Mouse (Mus musculus): ENCODE data around the gene Enthd1.
"Not testable (repeated sequence)": the region's sequence is repeated elsewhere in the genome, so short reads cannot be mapped to it uniquely, and the experiment has no call there.

Gene Enthd1

DNA sequence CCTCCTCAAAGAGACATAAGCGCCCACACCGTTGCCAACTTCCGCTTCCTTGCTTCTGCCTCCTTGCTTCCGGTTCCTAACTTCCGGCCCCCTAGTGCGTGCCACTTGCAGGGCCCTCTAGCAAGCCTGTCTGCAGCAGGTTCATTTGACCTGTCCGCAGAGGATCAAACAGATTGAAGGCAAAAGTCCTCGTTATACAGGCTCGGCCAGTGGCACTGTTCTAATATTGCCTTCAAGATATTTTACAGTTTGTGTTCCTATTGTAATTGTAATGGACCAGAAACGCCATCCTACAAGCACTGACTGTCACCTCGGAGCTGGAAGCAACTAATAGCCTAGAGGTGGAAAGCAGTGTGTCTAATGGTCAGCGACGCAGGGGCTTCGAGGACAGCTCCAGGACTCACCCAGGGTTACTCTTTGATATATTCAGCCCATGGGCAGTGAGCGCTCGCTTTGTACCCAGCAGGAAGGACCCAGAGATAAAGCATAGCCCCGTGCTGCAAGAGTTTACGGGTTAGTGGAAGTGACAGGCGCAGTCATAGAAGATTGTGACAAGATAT, at the start of gene Enthd1:
Enthd1 (minus strand) TSS at position 51 of the 560 bp plus-strand sequence.
- no peak for DNase-seq (ENCODE audit: low spot score in 2 of 2)

DNA sequence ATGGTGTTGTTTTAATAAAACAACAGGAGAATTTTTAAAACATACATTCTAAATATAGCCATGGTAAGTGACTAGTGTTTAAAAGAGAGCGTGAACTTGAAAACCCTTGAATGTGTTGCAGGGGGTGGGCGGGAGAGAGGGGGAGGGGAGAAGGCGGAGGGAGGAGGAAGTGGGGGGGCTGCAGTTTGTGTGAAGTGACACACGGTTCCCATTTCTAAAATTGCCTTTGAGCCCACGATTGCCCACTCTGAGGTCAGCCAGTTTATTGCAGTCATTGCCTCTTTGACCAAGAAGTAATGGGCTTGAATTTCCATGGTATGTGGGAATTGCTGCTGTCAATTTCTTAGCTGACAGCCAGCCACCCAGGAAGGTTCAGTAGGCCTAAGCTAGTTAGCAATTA, 48.9 kb upstream of the Enthd1 start:
- no peak for DNase-seq (ENCODE audit: low spot score in 2 of 2)

DNA sequence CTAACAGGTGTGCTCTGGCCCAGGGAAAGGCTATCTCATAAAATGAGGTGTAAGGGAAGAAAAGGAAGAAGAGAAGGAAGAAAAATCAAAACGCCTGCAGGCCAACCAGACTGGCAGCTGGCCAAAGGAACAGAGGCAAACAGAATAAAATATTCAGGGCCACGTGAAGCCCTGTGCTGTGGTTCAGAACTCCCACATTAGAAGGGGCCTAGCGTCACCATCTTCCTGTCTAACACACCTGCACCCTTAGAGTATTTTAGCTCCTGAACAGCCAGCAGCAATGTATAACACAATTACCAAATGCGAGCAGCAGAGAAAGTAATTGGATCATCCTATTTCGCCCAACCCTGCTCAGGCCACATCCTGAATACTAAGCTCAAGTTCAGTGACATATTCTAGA, 46.5 kb upstream of the Enthd1 start:
- no peak for DNase-seq (ENCODE audit: low spot score in 2 of 2)

DNA sequence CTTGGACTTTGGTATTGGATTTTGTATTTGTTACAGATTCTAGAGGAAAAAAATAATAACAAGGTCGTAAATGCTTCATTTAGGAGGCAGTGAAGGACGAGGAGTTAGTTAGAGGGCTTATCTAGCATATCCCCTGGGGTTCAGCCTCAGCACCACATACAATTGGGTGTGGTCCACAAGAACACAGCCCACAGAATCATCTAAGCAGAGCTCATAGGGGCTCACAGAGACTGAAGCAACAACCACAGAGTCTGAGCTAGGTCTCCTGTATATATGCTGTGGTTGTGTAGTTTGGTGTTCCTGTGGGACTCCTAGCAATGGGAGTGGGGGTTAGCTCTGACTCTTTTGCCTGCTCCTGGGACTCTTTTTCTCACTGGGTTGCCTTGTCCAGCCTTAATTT, 45.4 kb upstream of the Enthd1 start:
- DNase-seq (ENCODE audit: low spot score in 2 of 2), result no peak

DNA sequence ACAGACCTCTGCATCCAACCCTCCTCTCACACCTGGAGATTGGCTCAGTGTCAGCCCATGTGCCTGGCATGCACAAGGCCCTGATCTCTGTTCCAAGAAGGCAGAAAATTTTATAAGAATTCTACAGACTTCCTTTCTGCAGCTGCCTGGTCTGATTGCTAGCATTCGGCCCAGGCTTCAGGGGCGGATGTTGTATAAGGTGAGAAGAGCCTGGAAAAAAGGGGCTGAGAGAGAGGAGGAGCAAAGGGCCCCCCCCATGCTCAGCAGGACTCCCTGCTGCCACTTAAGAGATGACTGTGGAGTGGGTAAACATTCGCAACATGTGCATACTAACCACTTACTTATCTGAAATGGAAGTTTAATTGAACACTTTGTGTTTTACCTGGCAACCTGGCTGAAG, 43.0 kb upstream of the Enthd1 start:
- DNase-seq (ENCODE audit: low spot score in 2 of 2), result no peak

DNA sequence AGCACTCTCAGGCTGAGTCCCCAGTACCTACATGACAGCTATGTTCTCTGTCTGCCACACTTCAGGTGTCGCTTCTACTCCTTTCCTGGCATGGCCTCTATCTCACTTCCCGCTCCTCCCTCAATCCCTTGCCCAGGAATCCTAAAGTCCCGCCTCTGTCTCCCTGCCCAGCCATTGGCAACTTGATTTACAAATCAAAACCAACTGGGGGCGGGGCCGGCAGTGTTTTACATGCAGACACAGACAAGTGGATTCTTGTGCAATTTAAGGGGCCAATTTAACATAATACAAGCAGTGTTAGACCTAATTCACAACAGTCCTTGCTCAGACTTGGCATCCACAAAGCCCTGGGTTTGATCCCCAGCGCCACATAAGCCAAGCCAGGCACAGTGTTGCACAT, 39.1 kb upstream of the Enthd1 start:
- DNase-seq (ENCODE audit: low spot score in 2 of 2), result no peak

DNA sequence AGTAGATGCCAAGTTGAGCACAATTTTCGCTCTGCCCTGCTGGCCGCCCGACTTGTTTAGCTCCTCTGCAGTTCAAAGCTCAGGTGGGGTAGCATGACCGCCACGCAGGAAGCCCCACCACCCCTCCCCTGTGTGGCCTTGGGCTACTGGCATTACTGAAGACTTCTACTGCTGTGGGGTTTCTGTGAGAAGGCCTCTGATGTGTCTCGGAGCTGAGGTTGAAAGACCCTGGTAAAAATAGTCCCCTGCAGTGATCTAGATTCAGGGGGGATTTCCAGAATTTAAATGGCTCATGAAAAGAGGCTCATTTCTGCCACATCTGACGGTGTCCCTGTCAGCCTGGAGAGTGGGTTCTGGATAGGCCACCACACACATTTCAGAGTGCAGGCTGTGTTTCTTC, 37.5 kb upstream of the Enthd1 start:
- DNase-seq (ENCODE audit: low spot score in 2 of 2), result no peak

DNA sequence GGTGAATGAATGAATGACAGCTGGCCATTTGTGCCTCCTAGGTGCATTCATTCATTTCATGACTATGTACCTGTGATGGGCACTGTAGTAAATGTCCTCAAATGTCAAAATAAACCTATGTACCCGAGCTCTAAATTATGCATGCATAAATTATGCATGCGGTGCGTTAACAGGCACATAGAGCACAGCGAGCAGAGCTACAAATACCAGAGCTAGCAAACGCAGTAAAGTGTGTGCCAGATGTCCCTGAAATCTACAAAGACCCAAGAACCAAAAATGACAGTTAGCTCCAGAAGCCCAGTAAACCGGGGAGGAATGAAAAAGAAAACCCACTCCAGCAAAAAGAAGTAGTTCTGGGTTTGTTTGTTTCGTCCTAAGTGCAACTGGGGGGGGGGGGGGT, 36.5 kb upstream of the Enthd1 start:
- no peak for DNase-seq (ENCODE audit: low spot score in 2 of 2)

DNA sequence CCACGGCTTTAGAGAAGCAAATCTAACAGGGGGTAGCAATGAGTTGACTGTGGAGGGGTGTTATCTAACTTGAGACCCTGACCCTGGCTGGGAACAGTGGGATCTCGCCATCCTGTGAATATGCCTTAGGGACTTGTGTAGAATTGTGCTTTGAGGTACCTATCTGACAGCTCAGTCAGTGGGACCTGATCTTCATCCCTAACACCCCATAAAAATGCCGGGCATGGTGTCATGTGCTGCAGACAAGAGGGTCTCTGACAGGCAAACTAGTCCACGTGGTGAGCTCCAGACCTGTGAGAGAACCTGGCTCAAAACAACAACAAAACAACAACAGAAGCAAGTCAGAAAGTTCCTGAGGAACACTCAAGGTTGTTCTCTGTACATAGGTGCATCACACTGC, 34.9 kb upstream of the Enthd1 start:
- DNase-seq (ENCODE audit: low spot score in 2 of 2), result no peak

DNA sequence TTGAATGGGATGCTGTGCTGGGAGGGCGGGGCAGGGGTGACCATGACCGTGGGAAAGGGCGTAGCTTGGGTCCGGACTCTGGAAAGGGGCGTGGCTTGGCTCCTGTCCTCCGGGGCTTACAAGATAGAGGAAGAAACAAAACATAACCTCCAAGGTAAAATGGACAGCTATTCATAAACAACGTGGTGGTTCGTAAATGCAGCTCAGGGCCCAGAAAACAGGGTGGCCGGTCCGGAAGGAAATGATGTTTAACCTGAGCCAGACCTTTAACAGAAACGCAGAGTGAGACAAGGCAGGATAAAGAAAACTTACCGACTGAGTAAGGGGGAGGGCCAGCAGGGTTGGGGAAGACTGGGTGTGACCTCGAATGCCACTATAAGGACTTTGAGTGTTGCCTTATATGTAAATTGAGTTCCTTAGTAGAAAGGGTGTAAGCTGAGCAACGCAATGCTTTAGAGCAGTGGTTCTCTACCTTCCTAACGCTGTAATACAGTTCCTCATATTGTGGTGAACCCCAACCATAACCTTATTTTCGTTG, 34.3 kb upstream of the Enthd1 start:
- DNase-seq (ENCODE audit: low spot score in 2 of 2), result no peak

DNA sequence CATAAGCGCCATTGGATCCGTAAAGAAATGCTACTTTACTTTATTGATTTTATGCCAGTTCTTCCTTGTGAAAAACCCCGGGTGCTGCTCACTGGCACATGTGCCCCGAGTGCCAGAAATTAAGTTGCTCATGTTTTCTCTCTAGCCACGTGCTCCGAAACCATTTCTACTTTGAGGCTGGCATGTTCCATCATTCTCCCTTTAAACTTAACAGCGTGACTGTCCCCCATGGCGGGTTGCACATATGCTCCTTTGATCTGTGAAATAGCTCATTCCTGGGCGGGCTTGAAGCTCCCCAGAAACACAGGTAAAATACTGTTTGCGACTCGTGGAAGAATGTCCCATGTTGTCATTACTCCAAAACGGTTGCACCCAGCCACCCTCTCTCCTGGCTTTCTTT, 33.8 kb upstream of the Enthd1 start:
- no peak for DNase-seq (ENCODE audit: low spot score in 2 of 2)

DNA sequence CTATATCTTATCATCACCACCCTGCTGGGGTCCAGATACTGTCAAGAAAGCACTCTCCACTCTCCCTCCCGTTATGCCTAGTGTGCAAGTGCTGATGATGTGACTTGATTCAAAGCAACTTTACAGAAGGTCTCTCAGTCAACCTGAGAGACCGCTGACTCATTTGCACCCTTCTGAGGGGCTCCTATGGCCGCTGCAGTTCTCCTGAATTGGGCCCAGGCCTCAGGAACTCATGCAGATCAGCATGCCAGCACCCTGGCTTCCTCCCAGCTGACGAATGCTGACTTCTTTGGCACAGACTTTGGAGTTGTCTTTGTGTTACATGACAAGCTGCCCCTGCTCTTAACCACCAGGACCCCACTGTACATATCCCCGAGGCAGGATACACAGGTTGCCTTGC, 28.9 kb upstream of the Enthd1 start:
- DNase-seq (ENCODE audit: low spot score in 2 of 2), result no peak

DNA sequence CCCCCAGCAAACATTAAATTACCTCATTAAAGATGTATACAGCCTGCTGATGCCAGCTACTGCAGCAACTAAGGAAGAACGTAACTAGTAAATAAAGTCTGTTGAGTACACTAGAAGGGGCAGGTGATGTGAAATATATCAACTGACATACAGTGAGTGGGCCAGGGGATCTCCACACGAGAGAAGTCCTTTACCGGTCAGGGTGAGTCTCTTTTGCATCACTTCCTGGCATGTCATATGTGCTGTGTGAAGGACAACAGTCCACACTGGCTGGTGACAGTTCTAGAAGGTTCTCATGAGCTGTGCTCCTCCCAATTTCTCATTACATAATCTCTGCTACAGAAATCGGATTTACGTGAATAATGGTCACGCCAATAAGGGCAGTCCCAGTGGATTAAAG, 27.8 kb upstream of the Enthd1 start:
- no peak for DNase-seq (ENCODE audit: low spot score in 2 of 2)

DNA sequence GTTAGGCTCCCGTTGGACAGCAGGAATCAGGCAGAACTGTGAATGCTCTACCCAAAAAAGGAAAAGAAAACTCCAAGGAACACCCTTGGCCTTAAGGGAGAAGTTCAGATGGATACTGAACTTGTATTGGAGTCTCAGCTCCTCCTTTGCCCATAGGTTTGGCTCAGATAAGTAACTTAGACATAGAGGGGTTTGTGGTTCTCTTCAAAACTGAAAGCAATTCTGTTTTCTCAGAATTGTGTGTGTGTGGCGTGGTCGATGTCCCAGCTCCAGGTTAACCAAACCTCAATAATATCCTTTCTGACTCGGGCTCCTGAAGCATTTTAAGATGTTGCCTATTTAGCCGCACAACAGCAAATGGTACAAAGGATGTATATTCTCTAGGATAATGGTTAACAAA, 25.7 kb upstream of the Enthd1 start:
- DNase-seq (ENCODE audit: low spot score in 2 of 2), result no peak

DNA sequence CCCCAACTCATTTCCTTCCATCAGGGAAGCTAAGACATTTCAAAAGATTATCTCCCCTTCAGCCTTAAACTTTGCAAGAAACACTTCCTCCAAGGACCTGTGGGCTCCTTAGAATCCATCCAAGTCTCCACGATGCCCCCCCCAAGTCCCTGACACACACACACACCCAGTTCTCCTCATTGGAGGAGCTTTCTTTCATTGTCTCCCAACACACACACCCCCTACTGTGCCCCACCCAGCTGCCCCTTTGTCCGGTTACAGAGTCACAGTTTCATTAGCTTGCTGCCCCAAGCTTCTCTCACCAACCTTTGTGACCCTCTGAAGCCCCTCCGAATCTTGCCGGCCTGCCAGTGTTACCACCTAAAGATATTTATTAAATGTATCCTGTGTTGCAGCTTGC, 21.3 kb upstream of the Enthd1 start:
- DNase-seq (ENCODE audit: low spot score in 2 of 2), result no peak

DNA sequence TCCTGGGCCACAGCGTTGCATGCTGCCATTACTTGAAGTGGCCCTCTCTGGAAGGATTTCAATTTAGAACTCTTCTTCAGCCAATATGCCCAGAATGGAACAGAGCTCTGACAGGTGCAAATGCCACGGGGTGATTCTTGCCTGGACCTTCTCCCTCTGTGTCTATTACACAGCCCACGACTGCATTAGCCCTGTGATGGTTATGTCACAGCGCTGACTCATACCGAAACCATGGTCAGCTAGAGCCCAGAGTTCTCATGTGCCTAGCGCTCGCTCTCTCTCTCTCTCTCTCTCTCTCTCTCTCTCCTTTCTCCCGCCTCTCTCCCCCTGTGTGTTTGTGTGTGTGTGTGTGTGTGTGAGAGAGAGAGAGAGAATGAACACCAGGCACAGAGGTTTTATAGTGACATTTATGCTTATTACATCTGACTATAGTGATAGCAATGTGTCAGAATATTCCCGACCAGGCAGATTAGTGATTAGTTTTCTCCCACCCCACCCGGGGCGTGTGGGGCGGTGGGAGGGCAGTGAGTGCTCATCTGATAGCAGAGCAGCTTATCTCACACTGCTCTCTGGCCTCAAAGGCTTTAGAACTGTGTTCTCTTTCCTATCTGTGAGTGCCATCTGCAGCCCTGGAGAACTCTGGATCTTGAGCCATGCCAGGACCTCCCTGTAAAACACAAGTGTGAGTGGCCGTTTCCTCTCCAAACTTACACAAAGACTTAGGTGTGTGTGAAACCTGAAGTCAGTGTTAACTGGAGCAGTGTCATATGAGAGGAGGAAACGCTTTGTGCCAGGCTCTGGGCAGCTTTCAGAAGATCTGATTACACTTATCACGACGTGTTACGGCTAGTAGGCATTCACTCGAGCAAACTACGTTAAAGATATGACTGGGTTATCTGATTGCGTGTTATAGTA, 17.9 kb upstream of the Enthd1 start:
- DNase-seq (ENCODE audit: low spot score in 2 of 2), result no peak

DNA sequence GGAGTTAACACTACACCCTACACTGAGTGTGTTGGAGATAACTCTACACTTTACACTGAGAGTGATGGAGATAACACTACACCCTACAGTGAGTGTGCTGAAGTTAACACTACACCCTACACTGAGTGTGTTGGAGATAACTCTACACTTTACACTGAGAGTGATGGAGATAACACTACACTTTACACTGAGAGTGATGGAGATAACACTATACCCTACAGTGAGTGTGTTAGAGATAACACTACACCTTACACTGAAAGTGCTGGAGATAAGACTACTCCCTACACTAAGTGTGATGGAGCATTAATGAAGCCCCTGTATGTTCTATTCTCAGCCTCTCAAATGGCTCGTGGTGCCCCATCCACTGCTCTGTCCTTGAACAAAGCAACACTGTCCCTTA, 15.6 kb upstream of the Enthd1 start:
- not testable (repeated sequence) for DNase-seq (ENCODE audit: low spot score in 2 of 2)

DNA sequence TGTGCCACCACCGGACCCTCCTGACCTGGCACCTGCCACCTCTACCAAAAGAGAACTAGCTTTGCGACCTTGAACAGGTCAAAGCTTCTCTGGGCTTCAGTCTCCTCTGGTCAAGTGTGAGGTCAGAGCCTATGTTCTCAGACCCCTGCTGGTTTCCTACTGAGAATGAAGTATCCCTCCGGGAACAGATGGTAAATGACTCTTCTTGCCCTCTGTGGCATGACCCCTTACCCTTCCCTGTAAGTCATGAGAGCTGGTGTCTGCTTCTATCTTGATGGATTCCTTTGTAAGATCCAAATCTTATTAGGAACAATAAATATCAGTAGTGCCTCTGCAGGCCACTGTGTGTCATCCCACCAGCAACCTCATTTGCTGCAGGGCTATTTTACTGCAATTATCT, 14.2 kb upstream of the Enthd1 start:
- DNase-seq (ENCODE audit: low spot score in 2 of 2), result no peak

DNA sequence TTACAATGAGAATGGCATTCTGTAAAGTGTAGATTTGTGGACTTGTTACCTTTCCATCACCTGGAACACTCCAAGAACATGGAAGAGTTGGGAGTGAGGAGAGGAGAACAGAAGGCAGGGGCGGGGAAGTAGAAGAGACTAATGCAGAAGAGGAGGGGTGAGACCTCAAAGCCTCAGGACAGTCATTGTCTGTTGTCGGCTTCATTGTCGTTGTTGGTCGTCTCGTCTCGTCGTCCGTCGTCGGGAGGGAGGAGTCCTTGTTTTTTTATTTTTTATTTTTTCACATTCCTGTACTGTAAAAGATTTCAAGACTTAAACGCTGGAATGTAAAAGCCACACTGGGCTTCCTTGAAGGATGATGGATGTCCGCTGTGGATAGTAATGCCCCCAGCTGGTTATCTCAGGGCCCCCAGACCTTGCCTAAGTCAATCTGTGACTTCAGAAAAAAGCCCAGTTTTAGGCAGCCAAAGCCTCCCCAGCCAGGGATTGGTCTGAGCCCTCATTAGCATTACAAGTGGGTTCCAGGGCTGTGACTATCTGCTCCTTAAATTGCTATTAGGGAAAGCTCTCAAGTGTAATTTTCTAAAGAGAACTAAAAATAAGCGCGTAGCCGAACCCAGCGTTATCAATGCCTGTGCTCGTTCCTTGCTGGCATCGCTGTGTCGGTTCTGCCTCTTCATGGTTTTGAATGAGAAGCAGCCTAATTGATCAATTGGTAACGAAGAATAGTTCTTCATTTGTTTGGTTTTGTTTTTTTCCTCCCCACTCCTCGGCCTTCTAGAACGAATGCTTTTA, 12.4 kb upstream of the Enthd1 start:
- DNase-seq (ENCODE audit: low spot score in 2 of 2), result no peak

DNA sequence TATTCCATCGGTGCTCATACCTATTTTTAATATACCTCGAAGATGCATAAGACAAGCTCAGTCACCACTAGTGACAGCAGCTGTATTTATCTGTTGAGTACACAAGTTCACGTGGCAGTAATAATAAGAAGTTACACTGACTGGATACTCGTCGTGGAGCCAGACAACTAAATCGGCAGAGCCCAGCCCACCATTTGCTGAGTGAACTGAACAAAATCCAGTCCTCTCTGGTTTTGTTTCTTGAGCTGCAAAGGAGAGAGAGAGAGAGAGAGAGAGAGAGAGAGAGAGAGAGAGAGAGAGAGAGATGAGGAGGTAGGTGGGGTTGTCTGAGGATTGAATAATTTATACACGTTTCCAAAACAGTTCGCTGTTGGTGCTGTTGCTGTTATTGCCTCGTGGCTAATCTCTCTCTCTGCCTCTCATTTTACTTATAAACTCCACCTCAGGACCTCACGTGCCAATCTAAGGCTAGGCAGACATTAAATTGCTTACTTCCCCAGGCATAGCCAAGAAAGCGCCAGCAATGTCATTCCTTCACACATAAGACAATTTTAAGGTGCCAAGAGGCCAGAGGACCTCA, 11.5 kb upstream of the Enthd1 start:
- no peak for DNase-seq (ENCODE audit: low spot score in 2 of 2)

DNA sequence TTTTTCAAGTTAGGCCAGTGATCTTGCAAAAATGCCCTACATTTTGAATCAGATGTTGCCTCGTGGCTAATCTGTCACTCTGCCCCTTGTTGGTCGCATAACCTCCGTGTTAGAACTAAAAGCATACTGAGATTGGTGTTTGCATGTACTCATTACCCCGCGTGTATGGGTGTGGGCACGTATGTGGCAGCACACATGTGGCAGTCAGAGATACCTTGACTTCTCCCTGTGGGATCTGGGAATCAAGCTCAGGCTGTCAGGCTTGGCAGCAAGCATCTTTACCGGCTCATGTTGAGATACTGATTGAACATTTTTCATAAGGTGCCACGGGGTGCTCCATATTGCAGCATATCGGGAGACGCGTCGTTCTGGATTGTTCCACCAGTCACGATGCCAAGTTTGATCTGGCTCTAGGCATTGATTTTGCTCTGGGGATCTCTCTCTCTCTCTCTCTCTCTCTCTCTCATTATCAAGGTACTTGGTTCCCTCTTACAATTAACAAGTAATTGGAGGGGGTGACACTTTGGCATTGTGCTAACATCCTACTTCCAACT, 10.9 kb upstream of the Enthd1 start:
- DNase-seq (ENCODE audit: low spot score in 2 of 2), result no peak
